Mouse (Mus musculus) 3T3-L1 (cell line): Measurements from ENCODE around the gene Rflnb.

Experiments
- DNase-seq: peaks from one replicate; pipeline ENCODE4 v3.0.0-alpha.2; 2015; ENCODE audit warnings: low read depth, low spot score

Gene Rflnb

DNA sequence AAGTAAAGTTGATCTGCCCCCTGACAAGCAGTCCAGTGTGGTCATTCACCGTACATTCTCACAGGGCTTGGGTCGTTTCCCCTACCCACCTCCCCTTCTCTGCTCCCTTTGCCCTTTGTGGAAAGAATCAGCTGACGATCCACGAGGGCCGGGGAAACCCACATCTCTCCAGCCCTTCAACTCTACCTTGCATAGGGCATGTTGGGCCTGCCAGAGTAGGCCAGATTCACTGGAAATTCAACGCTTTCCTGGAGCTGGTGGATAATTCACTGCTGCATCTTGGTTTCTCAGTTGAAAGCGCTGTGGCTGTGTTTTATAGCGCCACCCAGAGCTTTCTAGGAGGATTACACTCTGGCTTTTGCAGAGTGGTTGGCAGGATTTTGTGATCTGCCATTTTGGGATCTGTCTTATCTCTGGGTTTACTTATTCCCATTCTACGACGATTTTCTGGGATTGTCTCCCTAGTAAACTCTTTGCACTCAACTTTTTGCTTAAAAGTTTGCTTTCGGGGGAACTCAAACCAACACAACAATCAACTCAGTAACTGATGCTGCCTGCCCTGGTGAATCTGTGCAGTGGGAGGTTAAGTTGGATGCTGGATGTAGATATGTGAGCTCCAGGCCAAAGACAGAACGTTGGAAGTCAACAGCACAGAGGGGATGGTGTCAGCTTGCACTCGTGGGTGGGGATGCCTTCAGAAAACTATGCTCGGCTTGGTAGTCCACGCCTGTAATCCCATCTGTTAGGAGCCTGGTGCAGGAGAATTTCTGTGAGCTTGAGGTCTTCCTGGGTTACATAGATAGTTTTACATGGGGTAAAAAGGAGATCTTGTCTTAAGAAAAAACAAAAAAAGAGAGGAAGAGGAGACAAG, 36.4 kb downstream of the Rflnb start:
- no peak for DNase-seq

DNA sequence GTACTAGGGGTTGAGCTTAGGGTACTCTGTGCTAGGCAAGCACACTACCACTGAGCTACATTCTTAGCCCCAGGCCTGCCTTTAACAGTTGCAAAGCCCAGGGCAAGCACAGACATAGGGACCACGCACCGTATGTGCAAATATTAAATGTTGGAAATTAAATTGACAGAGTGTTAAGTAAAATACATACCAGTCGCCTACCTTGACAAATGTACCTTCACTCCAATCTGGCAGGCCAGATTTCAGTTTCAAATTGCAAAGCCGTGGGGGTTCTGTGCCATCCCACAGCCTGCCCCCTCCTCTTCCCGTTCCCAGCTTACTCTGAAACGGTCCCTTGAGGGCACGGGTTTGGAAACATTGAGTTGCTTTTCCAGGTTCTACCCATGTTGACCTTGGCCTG, 41.6 kb downstream of the Rflnb start:
- DNase-seq, result no peak

DNA sequence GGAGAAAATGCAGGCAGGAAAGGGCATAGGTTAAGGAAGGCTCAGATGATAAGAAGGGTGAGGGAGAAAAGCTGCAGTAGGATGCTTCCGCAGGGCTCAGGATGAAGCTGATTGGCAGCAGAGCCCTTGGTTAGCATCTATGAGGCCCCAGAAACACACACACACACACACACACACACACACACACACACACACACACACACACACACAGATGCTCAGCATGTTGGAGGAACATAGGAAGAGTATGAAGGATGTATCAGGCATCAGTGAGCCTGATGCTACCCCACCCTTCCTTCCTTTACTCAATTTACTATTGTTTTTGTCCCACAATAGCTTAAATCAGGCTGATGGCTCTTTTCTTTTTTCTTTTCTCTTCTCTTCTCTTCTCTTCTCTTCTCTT, 43.0 kb downstream of the Rflnb start:
- DNase-seq, result no peak

- DNase-seq, result peak; percentile 32
These were observed 44.4 kb downstream of the Rflnb start for GRCm38 (mm10) chr11:75983194-75983593.

- no peak for DNase-seq
These were observed 47.2 kb downstream of the Rflnb start for GRCm38 (mm10) chr11:75980413-75980812.

DNA sequence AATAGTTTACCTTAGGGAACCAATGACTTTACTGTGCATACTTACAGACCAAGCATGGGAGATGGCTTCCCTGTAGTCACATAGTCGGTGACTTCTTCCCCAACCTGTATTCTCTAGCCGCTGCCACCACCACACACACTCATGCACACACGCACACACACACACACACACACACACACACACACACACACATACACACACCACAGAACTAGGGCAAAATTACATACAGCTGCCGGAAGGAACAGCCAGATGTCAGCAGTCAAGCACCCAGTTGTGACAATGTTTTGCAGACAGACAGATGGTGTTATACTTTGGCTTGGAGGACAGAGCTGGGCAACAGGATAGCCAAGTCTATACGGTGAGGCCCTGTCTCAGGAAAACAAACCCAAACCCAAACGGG, 49.5 kb downstream of the Rflnb start:
- no peak for DNase-seq

DNA sequence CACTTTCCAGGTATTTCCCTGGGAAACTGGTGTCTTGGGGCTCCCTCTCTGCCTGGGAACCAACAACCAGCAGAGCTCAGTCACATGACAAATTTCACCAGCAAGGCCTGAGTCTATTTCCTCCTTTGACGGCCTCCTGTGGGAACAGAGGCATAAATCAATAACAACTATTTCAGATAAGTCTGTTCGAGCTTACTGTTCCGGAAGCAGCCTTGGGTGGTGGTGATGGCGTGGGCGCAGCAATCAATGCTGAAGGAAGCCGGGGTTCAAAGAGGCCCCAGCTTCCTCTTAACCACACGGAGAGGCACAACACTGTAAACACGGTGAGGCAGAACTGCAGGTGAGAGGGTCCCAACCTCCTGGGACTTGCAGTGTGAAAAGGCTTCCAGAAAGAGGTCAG, 50.8 kb downstream of the Rflnb start:
- DNase-seq, result no peak

DNA sequence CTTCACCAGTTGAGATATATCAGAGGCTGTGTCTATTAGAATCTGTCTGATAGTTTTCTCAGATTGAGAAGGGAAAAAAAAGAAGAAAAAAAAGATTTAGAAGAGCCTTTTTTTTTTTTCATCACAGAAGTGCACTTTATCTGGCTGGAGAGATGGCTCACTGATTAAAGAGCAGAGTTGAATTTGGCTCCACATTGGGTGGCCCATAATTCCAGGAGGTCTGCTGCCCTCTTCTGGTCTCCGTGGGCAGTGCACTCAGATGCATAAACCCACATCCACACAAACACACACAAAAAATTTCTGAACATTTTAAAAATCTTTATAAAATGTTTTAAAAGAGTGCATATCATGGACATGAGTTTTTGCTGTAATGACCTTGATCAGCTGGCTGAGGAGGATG, 53.6 kb downstream of the Rflnb start:
- peak; percentile 35 for DNase-seq

DNA sequence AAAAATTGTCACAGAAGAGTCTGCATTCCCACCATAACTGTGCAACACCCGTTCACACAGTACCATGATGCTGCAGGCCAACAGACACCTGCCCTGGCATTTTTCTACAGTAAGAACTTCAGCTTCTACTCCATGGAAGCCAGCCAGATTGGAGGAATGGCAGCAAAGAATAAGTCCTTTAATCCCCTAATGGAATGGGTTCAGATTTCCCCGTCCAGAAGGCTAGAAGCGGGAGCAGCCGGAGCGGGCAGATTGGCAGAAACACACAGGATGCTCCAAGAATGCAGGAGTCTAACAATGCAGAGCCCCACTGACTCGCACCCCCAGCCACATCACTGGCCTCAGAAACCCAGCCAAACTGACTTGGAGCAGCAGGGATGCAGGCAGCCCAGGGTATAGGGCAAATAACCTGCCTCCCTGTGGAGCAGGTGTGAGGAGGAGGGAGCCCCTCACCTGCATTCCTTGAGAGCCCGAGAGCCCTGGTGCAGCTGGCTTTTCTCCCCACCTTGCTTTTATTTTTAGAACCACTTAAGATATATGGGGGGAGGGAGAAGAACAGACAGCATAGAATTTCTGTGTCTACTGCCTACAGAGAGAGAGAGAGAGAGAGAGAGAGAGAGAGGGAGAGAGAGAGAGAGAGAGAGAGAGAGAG, 54.5 kb downstream of the Rflnb start:
- no peak for DNase-seq

GRCm38 (mm10) chr11:75972188-75972587, 55.4 kb downstream of the Rflnb start:
- no peak for DNase-seq

- DNase-seq, result no peak
These were observed 57.0 kb downstream of the Rflnb start for GRCm38 (mm10) chr11:75970629-75971028.
